Mouse (Mus musculus): ENCODE data around the gene Glb1l2. TPM values are rescaled to one million over a fixed set of nuclear protein-coding genes. Genes with fewer than 3 reads are reported as not detected.

Glb1l2 gene
- polyA plus RNA-seq (2016; fragmentation: Nextera tagmentation; extraction: Ambion mirVana): 2.8 and 3.3 TPM in 2 replicates

- H3K4me3 ChIP-seq: peak within 1 kb of the TSS; percentile 50
- no peaks in the 10 kb centered on the region for H3K9me3 ChIP-seq (replicated peaks)
- H3K27ac ChIP-seq: no peak within 1 kb of the TSS
- ATAC-seq (ENCODE audit: low FRiP score): peak; percentile 100
- H3K4me1 ChIP-seq: peaks cover 9% of the 10 kb centered on the region
- H3K36me3 ChIP-seq: no peaks in the 10 kb centered on the region
- under 1% methylated on average over 33 of the region's 33 CpGs for WGBS
- H3K4me2 ChIP-seq (replicated peaks): peak within 1 kb of the TSS; percentile 85
- no peaks in the 10 kb centered on the region for H3K27me3 ChIP-seq
- peak within 1 kb of the TSS; percentile 53 for H3K9ac ChIP-seq
These were observed at the start of gene Glb1l2 for GRCm38 (mm10) chr9:26805935-26806666. Gene Glb1l2, minus strand, starts transcription at chr9:26806468.

- Histone ChIP-seq H3K9ac (no peak overlapping the region), H3K27ac (no peak overlapping the region), H3K27me3 (no peaks in the 10 kb centered on the region), H3K9me3 (replicated peaks) (no peaks in the 10 kb centered on the region), H3K4me1 (no peaks in the 10 kb centered on the region), H3K36me3 (no peaks in the 10 kb centered on the region), H3K4me2 (replicated peaks) (no peak overlapping the region), H3K4me3 (no peak overlapping the region)
- no peak for ATAC-seq (ENCODE audit: low FRiP score)
- WGBS: 90% methylated on average over 3 of the region's 3 CpGs
These were observed 24.8 kb upstream of the Glb1l2 start for GRCm38 (mm10) chr9:26831089-26831488.

GRCm38 (mm10) chr9:26819942-26820341 is 13.7 kb upstream of the Glb1l2 start:
- Histone ChIP-seq H3K36me3 (no peaks in the 10 kb centered on the region), H3K27me3 (no peaks in the 10 kb centered on the region), H3K4me1 (no peaks in the 10 kb centered on the region), H3K4me2 (replicated peaks) (no peak overlapping the region), H3K27ac (no peak overlapping the region), H3K4me3 (no peak overlapping the region), H3K9me3 (replicated peaks) (no peaks in the 10 kb centered on the region), H3K9ac (no peak overlapping the region)
- WGBS: 75% methylated on average over 1 of the region's 1 CpGs
- no peak for ATAC-seq (ENCODE audit: low FRiP score)

- Histone ChIP-seq H3K4me3 (no peak overlapping the region), H3K9ac (no peak overlapping the region), H3K36me3 (no peaks in the 10 kb centered on the region), H3K27ac (no peak overlapping the region), H3K9me3 (replicated peaks) (no peaks in the 10 kb centered on the region), H3K4me2 (replicated peaks) (no peak overlapping the region), H3K27me3 (no peaks in the 10 kb centered on the region), H3K4me1 (peaks cover 9% of the 10 kb centered on the region)
- 90% methylated on average over 2 of the region's 2 CpGs for WGBS
- ATAC-seq (ENCODE audit: low FRiP score): no peak
These were observed 2.5 kb upstream of the Glb1l2 start for GRCm38 (mm10) chr9:26808735-26809134.

GRCm38 (mm10) chr9:26804321-26804720 is 1.9 kb downstream of the Glb1l2 start:
- no peak overlapping the region for H3K27ac ChIP-seq
- no peaks in the 10 kb centered on the region for H3K36me3 ChIP-seq
- H3K4me2 ChIP-seq (replicated peaks): no peak overlapping the region
- peaks cover 9% of the 10 kb centered on the region for H3K4me1 ChIP-seq
- H3K9me3 ChIP-seq (replicated peaks): no peaks in the 10 kb centered on the region
- H3K4me3 ChIP-seq: no peak overlapping the region
- H3K27me3 ChIP-seq: no peaks in the 10 kb centered on the region
- no peak overlapping the region for H3K9ac ChIP-seq
- no peak for ATAC-seq (ENCODE audit: low FRiP score)

GRCm38 (mm10) chr9:26800357-26800756 is 5.9 kb downstream of the Glb1l2 start:
- Histone ChIP-seq H3K9me3 (replicated peaks) (no peaks in the 10 kb centered on the region), H3K4me2 (replicated peaks) (no peak overlapping the region), H3K27ac (no peak overlapping the region), H3K36me3 (no peaks in the 10 kb centered on the region), H3K27me3 (no peaks in the 10 kb centered on the region), H3K4me1 (no peaks in the 10 kb centered on the region), H3K4me3 (no peak overlapping the region), H3K9ac (no peak overlapping the region)
- 89% methylated on average over 2 of the region's 2 CpGs for WGBS
- no peak for ATAC-seq (ENCODE audit: low FRiP score)

GRCm38 (mm10) chr9:26798731-26799130 is 7.5 kb downstream of the Glb1l2 start:
- WGBS: 76% methylated on average over 1 of the region's 1 CpGs
- ATAC-seq (ENCODE audit: low FRiP score): no peak
- Histone ChIP-seq H3K4me1 (no peaks in the 10 kb centered on the region), H3K27ac (no peak overlapping the region), H3K36me3 (no peaks in the 10 kb centered on the region), H3K9me3 (replicated peaks) (no peaks in the 10 kb centered on the region), H3K27me3 (no peaks in the 10 kb centered on the region), H3K9ac (no peak overlapping the region), H3K4me3 (no peak overlapping the region), H3K4me2 (replicated peaks) (no peak overlapping the region)

- no peak for ATAC-seq (ENCODE audit: low FRiP score)
- no peak overlapping the region for H3K27ac ChIP-seq
- H3K9ac ChIP-seq: no peak overlapping the region
- no peaks in the 10 kb centered on the region for H3K9me3 ChIP-seq (replicated peaks)
- H3K27me3 ChIP-seq: no peaks in the 10 kb centered on the region
- H3K4me2 ChIP-seq (replicated peaks): no peak overlapping the region
- H3K4me3 ChIP-seq: no peak overlapping the region
- 91% methylated on average over 3 of the region's 3 CpGs for WGBS
- H3K36me3 ChIP-seq: no peaks in the 10 kb centered on the region
- H3K4me1 ChIP-seq: no peaks in the 10 kb centered on the region
These were observed 8.1 kb downstream of the Glb1l2 start for GRCm38 (mm10) chr9:26798205-26798604.

- Histone ChIP-seq H3K4me2 (replicated peaks) (no peak overlapping the region), H3K9ac (no peak overlapping the region), H3K27me3 (no peaks in the 10 kb centered on the region), H3K9me3 (replicated peaks) (no peaks in the 10 kb centered on the region), H3K4me3 (no peak overlapping the region), H3K36me3 (no peaks in the 10 kb centered on the region), H3K27ac (no peak overlapping the region), H3K4me1 (no peaks in the 10 kb centered on the region)
- ATAC-seq (ENCODE audit: low FRiP score): no peak
- 72% methylated on average over 3 of the region's 3 CpGs for WGBS
These were observed 13.4 kb downstream of the Glb1l2 start for GRCm38 (mm10) chr9:26792829-26793228.

- Histone ChIP-seq H3K27ac (no peak overlapping the region), H3K4me2 (replicated peaks) (no peak overlapping the region)
These were observed 22.8 kb downstream of the Glb1l2 start for GRCm38 (mm10) chr9:26783414-26783975.

GRCm38 (mm10) chr9:26778421-26778820 is 27.8 kb downstream of the Glb1l2 start:
- Histone ChIP-seq H3K9ac (no peak overlapping the region), H3K36me3 (no peaks in the 10 kb centered on the region), H3K27ac (no peak overlapping the region), H3K4me3 (no peak overlapping the region), H3K27me3 (no peaks in the 10 kb centered on the region), H3K4me2 (replicated peaks) (no peak overlapping the region), H3K9me3 (replicated peaks) (no peaks in the 10 kb centered on the region), H3K4me1 (no peaks in the 10 kb centered on the region)
- 87% methylated on average over 7 of the region's 7 CpGs for WGBS
- no peak for ATAC-seq (ENCODE audit: low FRiP score)

More at GRCm38 (mm10) chr9:26783414-26783975, 22.8 kb downstream of the Glb1l2 start:
- Histone ChIP-seq H3K4me1 (no peaks in the 10 kb centered on the region), H3K9me3 (replicated peaks) (no peaks in the 10 kb centered on the region), H3K36me3 (no peaks in the 10 kb centered on the region), H3K9ac (no peak overlapping the region), H3K4me3 (no peak overlapping the region), H3K27me3 (no peaks in the 10 kb centered on the region)
- ATAC-seq (ENCODE audit: low FRiP score): peak; percentile 64; the same call in 1 of the 2 replicates
- 65% methylated on average over 7 of the region's 7 CpGs for WGBS

GRCm38 (mm10) chr9:26776122-26776902 is 30.0 kb downstream of the Glb1l2 start:
- peak; percentile 57 for ATAC-seq (ENCODE audit: low FRiP score)

More at GRCm38 (mm10) chr9:26776122-26776902, 30.0 kb downstream of the Glb1l2 start:
- no peaks in the 10 kb centered on the region for H3K4me1 ChIP-seq
- H3K4me3 ChIP-seq: no peak overlapping the region
- H3K9ac ChIP-seq: no peak overlapping the region
- no peak overlapping the region for H3K27ac ChIP-seq
- H3K36me3 ChIP-seq: no peaks in the 10 kb centered on the region
- no peaks in the 10 kb centered on the region for H3K9me3 ChIP-seq (replicated peaks)
- H3K4me2 ChIP-seq (replicated peaks): no peak overlapping the region
- H3K27me3 ChIP-seq: no peaks in the 10 kb centered on the region
- WGBS: 65% methylated on average over 6 of the region's 6 CpGs
